ENCODE assay signal across 17 mouse cellular contexts in genomic region chr9:35238915-35239571, GRCm38 (mm10). TPM values are rescaled to one million over a fixed set of nuclear protein-coding genes. Genes with fewer than 3 reads are reported as not detected.
A peak's percentile ranks its signal among the peaks of the same experiment; 100 is the strongest.
DNase-seq lines count a peak whose midpoint lies in the region; ATAC-seq and TF ChIP-seq lines count a peak whose summit lies in the region.
"Had no signal": no experiment of that assay in that cellular context is flagged by ENCODE, and none has a peak within 500 bp of the region (broad histone marks: within the 10 kb centered on the region; RNA-seq: fewer than 3 reads in every experiment).

No protein-coding gene starts in this region.

- H3K27me3 ChIP-seq in heart, embryonic 13.5 days (replicated peaks): no peaks in the 10 kb centered on the region
- H3K27me3 ChIP-seq in midbrain, postnatal 0 days (ENCODE audit: insufficient read depth, low read length): no peaks in the 10 kb centered on the region
- H3K27me3 ChIP-seq in midbrain, embryonic 15.5 days (replicated peaks): no peaks in the 10 kb centered on the region
- no peaks in the 10 kb centered on the region for H3K27me3 ChIP-seq in neural tube, embryonic 15.5 days (replicated peaks)
- no peaks in the 10 kb centered on the region for H3K27me3 ChIP-seq in forebrain, embryonic 12.5 days
- H3K27me3 ChIP-seq: embryonic facial prominence, embryonic 12.5 days; lung, embryonic 15.5 days; midbrain, embryonic 12.5 days had no signal

- TF ChIP-seq POLR2A in lung, adult 2 months (IDR thresholded peaks at IDR 0.05; ENCODE audit: borderline replicate concordance, extremely low read depth, low read depth, low read length): no peak

- TF ChIP-seq CTCF in midbrain, postnatal 0 days (IDR thresholded peaks at IDR 0.05): no peak
- TF ChIP-seq CTCF in lung, adult 2 months (IDR thresholded peaks at IDR 0.05; ENCODE audit: insufficient read depth, low read length): no peak

- H3K4me1 ChIP-seq in heart, embryonic 13.5 days: peaks cover 13% of the 10 kb centered on the region
- no peaks in the 10 kb centered on the region for H3K4me1 ChIP-seq in midbrain, postnatal 0 days (ENCODE audit: insufficient read depth, low read length)
- H3K4me1 ChIP-seq in midbrain, embryonic 15.5 days: no peaks in the 10 kb centered on the region
- peaks cover 2% of the 10 kb centered on the region; the same call in 1 of the 2 replicates for H3K4me1 ChIP-seq in lung, adult 2 months (ENCODE audit: control insufficient read depth, insufficient read depth, low read length)
- no peaks in the 10 kb centered on the region for H3K4me1 ChIP-seq in neural tube, embryonic 15.5 days
- no peaks in the 10 kb centered on the region for H3K4me1 ChIP-seq in forebrain, embryonic 12.5 days
- H3K4me1 ChIP-seq: embryonic facial prominence, embryonic 12.5 days; midbrain, embryonic 12.5 days had no signal

- no peaks in the 10 kb centered on the region for H3K9me3 ChIP-seq in heart, embryonic 13.5 days
- no peaks in the 10 kb centered on the region for H3K9me3 ChIP-seq in midbrain, postnatal 0 days (ENCODE audit: low read length)
- H3K9me3 ChIP-seq in midbrain, embryonic 15.5 days: no peaks in the 10 kb centered on the region
- no peaks in the 10 kb centered on the region for H3K9me3 ChIP-seq in neural tube, embryonic 15.5 days (replicated peaks)
- H3K9me3 ChIP-seq in forebrain, embryonic 12.5 days: no peaks in the 10 kb centered on the region
- H3K9me3 ChIP-seq: embryonic facial prominence, embryonic 12.5 days; lung, embryonic 15.5 days; midbrain, embryonic 12.5 days had no signal

- no peak for DNase-seq in heart, postnatal 36 days
- no peak for DNase-seq in midbrain, postnatal 0 days (ENCODE audit: low spot score)
- DNase-seq in lung, adult 2 months: peak; percentile 17
- DNase-seq in kidney, postnatal 25 days: no peak
- DNase-seq: adrenal gland, postnatal 14 days; cerebellum, adult 9-11 months; liver; right cerebral cortex, postnatal 14 days had no signal

- peaks cover 15% of the 10 kb centered on the region for H3K36me3 ChIP-seq in heart, embryonic 13.5 days
- H3K36me3 ChIP-seq in midbrain, postnatal 0 days (ENCODE audit: insufficient read depth, low read length): peaks cover 10% of the 10 kb centered on the region
- H3K36me3 ChIP-seq in midbrain, embryonic 15.5 days (replicated peaks): 0 out of 2 replicates have a peak, but pooled peaks cover 5% of the 10 kb centered on the region
- peaks cover 22% of the 10 kb centered on the region for H3K36me3 ChIP-seq in neural tube, embryonic 15.5 days
- H3K36me3 ChIP-seq in forebrain, embryonic 12.5 days (replicated peaks): peaks cover 14% of the 10 kb centered on the region
- H3K36me3 ChIP-seq: lung, embryonic 15.5 days had no signal

- H3K27ac ChIP-seq in heart, embryonic 13.5 days (replicated peaks): peak overlapping the region; percentile 32; the same call in 1 of the 2 replicates
- peak overlapping the region; percentile 20; the same call in 1 of the 2 replicates for H3K27ac ChIP-seq in midbrain, postnatal 0 days (ENCODE audit: low read depth, low read length)
- no peak overlapping the region for H3K27ac ChIP-seq in midbrain, embryonic 15.5 days
- peak overlapping the region; percentile 51; the same call in 1 of the 2 replicates for H3K27ac ChIP-seq in neural tube, embryonic 15.5 days (replicated peaks)
- no peak overlapping the region for H3K27ac ChIP-seq in forebrain, embryonic 12.5 days
- H3K27ac ChIP-seq: embryonic facial prominence, embryonic 12.5 days; kidney, postnatal 0 days; lung, embryonic 15.5 days; midbrain, embryonic 12.5 days had no signal

- 46% methylated on average over 6 of the region's 6 CpGs for WGBS in heart, embryonic 13.5 days
- 85% methylated on average over 6 of the region's 6 CpGs for WGBS in midbrain, postnatal 0 days
- whole genome bisulfite sequencing in midbrain, embryonic 15.5 days: 81% methylated on average over 6 of the region's 6 CpGs
- 42% methylated on average over 6 of the region's 6 CpGs for WGBS in lung, adult 2 months
- WGBS in neural tube, embryonic 15.5 days: 82% methylated on average over 6 of the region's 6 CpGs
- 92% methylated on average over 6 of the region's 6 CpGs for WGBS in forebrain, embryonic 12.5 days

- intact Hi-C loops in heart, postnatal 36 days (cut with DNase I): no loop called here

- ATAC-seq in heart, embryonic 13.5 days (ENCODE audit: extremely low read depth, insufficient number of reproducible peaks, low FRiP score, low TSS enrichment): no peak; the same call in 1 of the 2 replicates
- no peak for ATAC-seq in midbrain, postnatal 0 days (ENCODE audit: low FRiP score)
- ATAC-seq in midbrain, embryonic 15.5 days (replicated peaks): no peak
- no peak for ATAC-seq in neural tube, embryonic 15.5 days (ENCODE audit: low FRiP score)
- no peak for ATAC-seq in forebrain, embryonic 12.5 days (ENCODE audit: low FRiP score)
- ATAC-seq: intestine, postnatal 0 days had no signal

- no peak overlapping the region for H3K9ac ChIP-seq in heart, embryonic 13.5 days
- no peak overlapping the region for H3K9ac ChIP-seq in midbrain, postnatal 0 days (replicated peaks; ENCODE audit: low read length, poor library complexity, severe bottlenecking)
- no peak overlapping the region for H3K9ac ChIP-seq in midbrain, embryonic 15.5 days
- H3K9ac ChIP-seq in neural tube, embryonic 15.5 days (replicated peaks): no peak overlapping the region
- H3K9ac ChIP-seq in forebrain, embryonic 12.5 days: no peak overlapping the region
- H3K9ac ChIP-seq: embryonic facial prominence, embryonic 12.5 days; lung, embryonic 15.5 days; midbrain, embryonic 12.5 days had no signal

- no peak overlapping the region for H3K4me2 ChIP-seq in heart, embryonic 13.5 days
- H3K4me2 ChIP-seq in midbrain, postnatal 0 days (ENCODE audit: low read depth, low read length, poor library complexity, severe bottlenecking): no peak overlapping the region
- H3K4me2 ChIP-seq in midbrain, embryonic 15.5 days: no peak overlapping the region
- no peak overlapping the region for H3K4me2 ChIP-seq in neural tube, embryonic 15.5 days
- H3K4me2 ChIP-seq in forebrain, embryonic 12.5 days: no peak overlapping the region
- H3K4me2 ChIP-seq: embryonic facial prominence, embryonic 12.5 days; lung, embryonic 15.5 days; midbrain, embryonic 12.5 days had no signal

- no peak overlapping the region for H3K4me3 ChIP-seq in heart, embryonic 13.5 days
- H3K4me3 ChIP-seq in midbrain, postnatal 0 days (ENCODE audit: low read depth, low read length): no peak overlapping the region
- H3K4me3 ChIP-seq in midbrain, embryonic 15.5 days: no peak overlapping the region
- H3K4me3 ChIP-seq in lung, adult 2 months (replicated peaks; ENCODE audit: extremely low read depth, low read depth, low read length): no peak overlapping the region
- no peak overlapping the region for H3K4me3 ChIP-seq in neural tube, embryonic 15.5 days (replicated peaks)
- no peak overlapping the region for H3K4me3 ChIP-seq in forebrain, embryonic 12.5 days (replicated peaks)
- H3K4me3 ChIP-seq: embryonic facial prominence, embryonic 12.5 days; lung, embryonic 15.5 days; midbrain, embryonic 12.5 days had no signal

RNA-seq across cellular contexts. Expression of gene Foxred1, which starts 28.2 kb away (rescaled TPM):
- 59.1 and 63.7 TPM in 2 replicates for polyA plus RNA-seq in heart, embryonic 13.5 days (2015; fragmentation: Nextera tagmentation; extraction: Ambion mirVana)
- total RNA-seq in heart, postnatal 36 days (2021): 10 to 100 TPM; 85.5 to 91.0 TPM
- total RNA-seq in midbrain, postnatal 0 days (2014; rRNA removed): 36.3 and 39.8 TPM in 2 replicates
- polyA plus RNA-seq in midbrain, postnatal 0 days (2015; fragmentation: Nextera tagmentation; extraction: Ambion mirVana): 46.5 and 47.0 TPM in 2 replicates
- polyA plus RNA-seq in midbrain, embryonic 15.5 days (2015; fragmentation: Nextera tagmentation; extraction: Ambion mirVana): 49.6 and 51.8 TPM in 2 replicates
- 12.4 and 18.3 TPM in 2 replicates for polyA plus RNA-seq in lung, adult 2 months (2012; rRNA removed)
- 48.2 and 50.1 TPM in 2 replicates for polyA plus RNA-seq in neural tube, embryonic 15.5 days (2015; fragmentation: Nextera tagmentation; extraction: Ambion mirVana)
- polyA plus RNA-seq in forebrain, embryonic 12.5 days (2016; fragmentation: Nextera tagmentation; extraction: Ambion mirVana): 45.6 and 49.0 TPM in 2 replicates

RNA-seq across cellular contexts. Expression of gene Fam118b, which starts 28.6 kb away (rescaled TPM):
- 26.9 and 28.1 TPM in 2 replicates for polyA plus RNA-seq in heart, embryonic 13.5 days (2015; fragmentation: Nextera tagmentation; extraction: Ambion mirVana)
- 10 to 100 TPM; 13.4 to 17.1 TPM for total RNA-seq in heart, postnatal 36 days (2021)
- total RNA-seq in midbrain, postnatal 0 days (2014; rRNA removed): 24.6 and 29.4 TPM in 2 replicates
- polyA plus RNA-seq in midbrain, postnatal 0 days (2015; fragmentation: Nextera tagmentation; extraction: Ambion mirVana): 37.4 and 41.5 TPM in 2 replicates
- polyA plus RNA-seq in midbrain, embryonic 15.5 days (2015; fragmentation: Nextera tagmentation; extraction: Ambion mirVana): 64.5 and 66.3 TPM in 2 replicates
- 10.1 and 12.7 TPM in 2 replicates for polyA plus RNA-seq in lung, adult 2 months (2012; rRNA removed)
- polyA plus RNA-seq in neural tube, embryonic 15.5 days (2015; fragmentation: Nextera tagmentation; extraction: Ambion mirVana): 47.5 and 48.8 TPM in 2 replicates
- polyA plus RNA-seq in forebrain, embryonic 12.5 days (2016; fragmentation: Nextera tagmentation; extraction: Ambion mirVana): 73.9 TPM in 2 replicates

RNA-seq across cellular contexts. Expression of gene Rpusd4, which starts 28.6 kb away (rescaled TPM):
- 19.4 and 22.1 TPM in 2 replicates for polyA plus RNA-seq in heart, embryonic 13.5 days (2015; fragmentation: Nextera tagmentation; extraction: Ambion mirVana)
- total RNA-seq in heart, postnatal 36 days (2021): 10 to 100 TPM; 12.6 to 15.3 TPM
- total RNA-seq in midbrain, postnatal 0 days (2014; rRNA removed): 6.9 and 8.7 TPM in 2 replicates
- polyA plus RNA-seq in midbrain, postnatal 0 days (2015; fragmentation: Nextera tagmentation; extraction: Ambion mirVana): 10.6 and 11.0 TPM in 2 replicates
- 17.3 and 18.8 TPM in 2 replicates for polyA plus RNA-seq in midbrain, embryonic 15.5 days (2015; fragmentation: Nextera tagmentation; extraction: Ambion mirVana)
- 7.5 and 9.0 TPM in 2 replicates for polyA plus RNA-seq in lung, adult 2 months (2012; rRNA removed)
- 17.9 and 19.4 TPM in 2 replicates for polyA plus RNA-seq in neural tube, embryonic 15.5 days (2015; fragmentation: Nextera tagmentation; extraction: Ambion mirVana)
- 25.6 and 27.9 TPM in 2 replicates for polyA plus RNA-seq in forebrain, embryonic 12.5 days (2016; fragmentation: Nextera tagmentation; extraction: Ambion mirVana)

RNA-seq across cellular contexts. Expression of gene Tirap, which starts 39.0 kb away (rescaled TPM):
- polyA plus RNA-seq in heart, embryonic 13.5 days (2015; fragmentation: Nextera tagmentation; extraction: Ambion mirVana): 8.1 and 9.5 TPM in 2 replicates
- 1 to 10 TPM; 6.5 to 6.6 TPM for total RNA-seq in heart, postnatal 36 days (2021)
- 2.6 and 4.3 TPM in 2 replicates for total RNA-seq in midbrain, postnatal 0 days (2014; rRNA removed)
- polyA plus RNA-seq in midbrain, postnatal 0 days (2015; fragmentation: Nextera tagmentation; extraction: Ambion mirVana): 2.7 and 3.4 TPM in 2 replicates
- polyA plus RNA-seq in midbrain, embryonic 15.5 days (2015; fragmentation: Nextera tagmentation; extraction: Ambion mirVana): 4.4 and 5.3 TPM in 2 replicates
- 19.9 and 20.8 TPM in 2 replicates for polyA plus RNA-seq in lung, adult 2 months (2012; rRNA removed)
- 4.7 and 5.6 TPM in 2 replicates for polyA plus RNA-seq in neural tube, embryonic 15.5 days (2015; fragmentation: Nextera tagmentation; extraction: Ambion mirVana)
- 11.7 and 11.9 TPM in 2 replicates for polyA plus RNA-seq in forebrain, embryonic 12.5 days (2016; fragmentation: Nextera tagmentation; extraction: Ambion mirVana)

RNA-seq across cellular contexts. Expression of gene Srpr, which starts 39.1 kb away (rescaled TPM):
- 88.8 and 94.4 TPM in 2 replicates for polyA plus RNA-seq in heart, embryonic 13.5 days (2015; fragmentation: Nextera tagmentation; extraction: Ambion mirVana)
- total RNA-seq in heart, postnatal 36 days (2021): 10 to 100 TPM; 91.2 to 100.0 TPM
- total RNA-seq in midbrain, postnatal 0 days (2014; rRNA removed): 39.6 and 43.2 TPM in 2 replicates
- 61.0 and 63.0 TPM in 2 replicates for polyA plus RNA-seq in midbrain, postnatal 0 days (2015; fragmentation: Nextera tagmentation; extraction: Ambion mirVana)
- polyA plus RNA-seq in midbrain, embryonic 15.5 days (2015; fragmentation: Nextera tagmentation; extraction: Ambion mirVana): 65.3 and 65.8 TPM in 2 replicates
- polyA plus RNA-seq in lung, adult 2 months (2012; rRNA removed): 72.4 and 88.1 TPM in 2 replicates
- 67.2 and 69.1 TPM in 2 replicates for polyA plus RNA-seq in neural tube, embryonic 15.5 days (2015; fragmentation: Nextera tagmentation; extraction: Ambion mirVana)
- 81.3 and 82.6 TPM in 2 replicates for polyA plus RNA-seq in forebrain, embryonic 12.5 days (2016; fragmentation: Nextera tagmentation; extraction: Ambion mirVana)

Comparison
In these comparisons a context has a peak if more than half of its experiments do, and no peak if none do; other contexts are left out.
1. H3K27ac ChIP-seq: peak in heart, embryonic 13.5 days (single experiment), midbrain, postnatal 0 days (single experiment) and neural tube, embryonic 15.5 days (single experiment); none in midbrain, embryonic 15.5 days (single experiment) and forebrain, embryonic 12.5 days (single experiment).